Mouse (Mus musculus): Measurements from ENCODE around the gene Cers6. TPM values are rescaled to one million over a fixed set of nuclear protein-coding genes. Genes with fewer than 3 reads are reported as not detected.
A peak's percentile ranks its signal among the peaks of the same experiment; 100 is the strongest.

Gene Cers6
- total RNA-seq, 2 experiments from 2014 or later: 39.2 to 88.6 TPM

- ATAC-seq (replicated peaks; ENCODE audit: poor library complexity, severe bottlenecking): no peak
Measured at GRCm38 (mm10) chr2:68911587-68912483, 50.6 kb downstream of the Cers6 start.

- no peak for ATAC-seq (replicated peaks; ENCODE audit: poor library complexity, severe bottlenecking)
Measured at GRCm38 (mm10) chr2:68915742-68916141, 54.5 kb downstream of the Cers6 start.

GRCm38 (mm10) chr2:68916299-68916698, 55.1 kb downstream of the Cers6 start:
- ATAC-seq (replicated peaks; ENCODE audit: poor library complexity, severe bottlenecking): peak; percentile 54

GRCm38 (mm10) chr2:68917010-68917409, 55.8 kb downstream of the Cers6 start:
- no peak for ATAC-seq (replicated peaks; ENCODE audit: poor library complexity, severe bottlenecking)

GRCm38 (mm10) chr2:68917524-68917923, 56.3 kb downstream of the Cers6 start:
- no peak for ATAC-seq (replicated peaks; ENCODE audit: poor library complexity, severe bottlenecking)

- ATAC-seq (replicated peaks; ENCODE audit: poor library complexity, severe bottlenecking): no peak
Measured at GRCm38 (mm10) chr2:68924344-68924743, 63.1 kb downstream of the Cers6 start.

GRCm38 (mm10) chr2:68925542-68925941, 64.3 kb downstream of the Cers6 start:
- no peak for ATAC-seq (replicated peaks; ENCODE audit: poor library complexity, severe bottlenecking)

GRCm38 (mm10) chr2:68926913-68927790, 65.9 kb downstream of the Cers6 start:
- no peak for ATAC-seq (replicated peaks; ENCODE audit: poor library complexity, severe bottlenecking)

- ATAC-seq (replicated peaks; ENCODE audit: poor library complexity, severe bottlenecking): no peak
Measured at GRCm38 (mm10) chr2:68932240-68932639, 71.0 kb downstream of the Cers6 start.

- no peak for ATAC-seq (replicated peaks; ENCODE audit: poor library complexity, severe bottlenecking)
Measured at GRCm38 (mm10) chr2:68932656-68933055, 71.4 kb downstream of the Cers6 start.

- no peak for ATAC-seq (replicated peaks; ENCODE audit: poor library complexity, severe bottlenecking)
Measured at GRCm38 (mm10) chr2:68934651-68935050, 73.4 kb downstream of the Cers6 start.

- no peak for ATAC-seq (replicated peaks; ENCODE audit: poor library complexity, severe bottlenecking)
Measured at GRCm38 (mm10) chr2:68935721-68936294, 74.6 kb downstream of the Cers6 start.

GRCm38 (mm10) chr2:68936773-68937172, 75.5 kb downstream of the Cers6 start:
- peak; percentile 85 for ATAC-seq (replicated peaks; ENCODE audit: poor library complexity, severe bottlenecking)

- no peak for ATAC-seq (replicated peaks; ENCODE audit: poor library complexity, severe bottlenecking)
Measured at GRCm38 (mm10) chr2:68937833-68938232, 76.6 kb downstream of the Cers6 start.

- no peak for ATAC-seq (replicated peaks; ENCODE audit: poor library complexity, severe bottlenecking)
Measured at GRCm38 (mm10) chr2:68944898-68945297, 83.7 kb downstream of the Cers6 start.

- ATAC-seq (replicated peaks; ENCODE audit: poor library complexity, severe bottlenecking): no peak
Measured at GRCm38 (mm10) chr2:68945976-68946375, 84.7 kb downstream of the Cers6 start.

- ATAC-seq (replicated peaks; ENCODE audit: poor library complexity, severe bottlenecking): no peak
Measured at GRCm38 (mm10) chr2:68946819-68947218, 85.6 kb downstream of the Cers6 start.

GRCm38 (mm10) chr2:68949137-68949536, 87.9 kb downstream of the Cers6 start:
- no peak for ATAC-seq (replicated peaks; ENCODE audit: poor library complexity, severe bottlenecking)

- no peak for ATAC-seq (replicated peaks; ENCODE audit: poor library complexity, severe bottlenecking)
Measured at GRCm38 (mm10) chr2:68949728-68950127, 88.5 kb downstream of the Cers6 start.

- no peak for ATAC-seq (replicated peaks; ENCODE audit: poor library complexity, severe bottlenecking)
Measured at GRCm38 (mm10) chr2:68951706-68952105, 90.5 kb downstream of the Cers6 start.

- peak; percentile 59 for ATAC-seq (replicated peaks; ENCODE audit: poor library complexity, severe bottlenecking)
Measured at GRCm38 (mm10) chr2:68953688-68954087, 92.4 kb downstream of the Cers6 start.
